Mouse (Mus musculus): ENCODE measurements around the gene Paxx. TPM values are rescaled to one million over a fixed set of nuclear protein-coding genes. Genes with fewer than 3 reads are reported as not detected.

Gene Paxx
- polyA plus RNA-seq, 1 experiment from 2014 or later = 28.9 TPM

DNA sequence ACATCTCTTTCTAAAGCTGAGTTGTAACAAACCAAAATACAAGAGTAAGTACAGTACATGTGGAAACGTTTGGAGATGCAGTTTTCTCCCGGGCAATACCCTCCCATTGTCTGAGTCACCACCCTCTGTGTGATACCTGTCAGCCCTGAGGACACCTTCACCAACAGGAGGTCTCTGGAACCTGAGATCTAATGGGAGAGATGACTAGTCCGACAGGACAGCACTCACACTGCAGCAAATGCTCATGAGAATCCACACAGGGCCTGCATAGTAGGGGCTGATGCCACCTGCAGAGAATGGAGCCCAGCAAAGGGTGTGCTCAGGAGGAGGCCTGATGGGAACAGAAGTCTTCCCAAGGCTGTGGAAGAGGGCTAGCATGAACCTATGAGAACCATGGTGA, 513 bp upstream of the Paxx start:
- peaks cover 16% of the 10 kb centered on the region for H3K4me1 ChIP-seq
- ATAC-seq (ENCODE audit: insufficient number of reproducible peaks, insufficient read depth, low FRiP score, low TSS enrichment) = 0 out of 2 replicates have a peak, but pooled peaks have one; percentile 4

DNA sequence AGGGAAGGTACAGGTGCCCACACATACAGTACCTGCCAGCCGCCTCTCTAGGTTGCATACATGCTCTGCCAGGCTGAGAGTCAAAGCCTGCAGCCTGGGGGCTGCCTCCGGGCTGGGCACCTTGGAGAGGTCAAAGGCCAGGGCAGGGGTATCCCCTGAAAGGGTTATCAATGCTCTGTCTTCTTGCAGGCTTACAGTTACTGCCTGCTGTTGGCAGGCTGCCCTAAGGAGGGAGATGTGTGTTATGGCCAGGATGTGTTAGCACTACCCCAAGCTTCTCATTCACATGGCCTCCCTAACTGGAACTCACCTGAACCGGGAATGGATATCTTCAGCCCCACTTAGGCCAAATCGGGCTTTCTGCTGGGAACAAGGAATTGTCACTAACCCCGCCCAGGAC, 759 bp downstream of the Paxx start:
- Histone ChIP-seq H3K27me3 (no peaks in the 10 kb centered on the region), H3K36me3 (peaks cover 14% of the 10 kb centered on the region; the same call in 1 of the 2 replicates), H3K27ac (no peak overlapping the region; the same call in 1 of the 2 replicates), H3K4me3 (peak overlapping the region; percentile 69), H3K4me2 (replicated peaks) (peak overlapping the region; percentile 88), H3K9me3 (no peaks in the 10 kb centered on the region), H3K9ac (peak overlapping the region; percentile 71), H3K4me1 (peaks cover 16% of the 10 kb centered on the region)
- 34% methylated on average over 5 of the region's 5 CpGs for WGBS
- no peak for ATAC-seq (ENCODE audit: insufficient number of reproducible peaks, insufficient read depth, low FRiP score, low TSS enrichment)

More for the DNA sequence above, 513 bp upstream of the Paxx start:
- Histone ChIP-seq H3K36me3 (peaks cover 14% of the 10 kb centered on the region; the same call in 1 of the 2 replicates), H3K4me2 (replicated peaks) (peak overlapping the region; percentile 88), H3K4me3 (peak overlapping the region; percentile 69), H3K27me3 (no peaks in the 10 kb centered on the region), H3K9me3 (no peaks in the 10 kb centered on the region), H3K9ac (peak overlapping the region; percentile 71; the same call in 1 of the 2 replicates), H3K27ac (peak overlapping the region; percentile 86; the same call in 1 of the 2 replicates)
- 25% methylated on average over 3 of the region's 3 CpGs for WGBS

DNA sequence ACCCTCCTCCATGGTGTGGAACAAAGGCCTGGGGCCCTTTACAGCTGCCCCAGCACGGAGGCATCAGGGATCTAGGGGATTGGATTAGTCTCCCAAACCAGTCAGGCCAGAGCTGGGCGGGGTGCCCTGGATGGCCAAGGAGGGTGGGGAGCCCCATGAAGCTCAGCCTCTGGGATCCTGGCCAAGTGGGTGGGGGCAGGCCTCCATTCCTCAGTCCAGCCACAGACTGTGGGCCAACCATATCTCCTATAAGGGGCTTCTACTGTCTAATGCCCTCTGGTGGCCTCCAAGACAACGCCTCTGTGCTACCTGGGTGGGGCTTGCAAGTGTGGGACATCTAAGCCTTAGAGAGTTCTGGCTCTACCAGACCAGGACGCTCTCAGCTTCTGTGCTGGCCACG, 2.0 kb downstream of the Paxx start:
- H3K9me3 ChIP-seq = no peaks in the 10 kb centered on the region
- H3K27me3 ChIP-seq = no peaks in the 10 kb centered on the region
- H3K36me3 ChIP-seq = peaks cover 14% of the 10 kb centered on the region; the same call in 1 of the 2 replicates
- 85% methylated on average over 5 of the region's 5 CpGs for WGBS
- ATAC-seq (ENCODE audit: insufficient number of reproducible peaks, insufficient read depth, low FRiP score, low TSS enrichment) = no peak
- H3K27ac ChIP-seq = no peak overlapping the region
- no peak overlapping the region for H3K4me3 ChIP-seq
- no peak overlapping the region for H3K9ac ChIP-seq
- peaks cover 16% of the 10 kb centered on the region for H3K4me1 ChIP-seq
- H3K4me2 ChIP-seq (replicated peaks) = no peak overlapping the region

DNA sequence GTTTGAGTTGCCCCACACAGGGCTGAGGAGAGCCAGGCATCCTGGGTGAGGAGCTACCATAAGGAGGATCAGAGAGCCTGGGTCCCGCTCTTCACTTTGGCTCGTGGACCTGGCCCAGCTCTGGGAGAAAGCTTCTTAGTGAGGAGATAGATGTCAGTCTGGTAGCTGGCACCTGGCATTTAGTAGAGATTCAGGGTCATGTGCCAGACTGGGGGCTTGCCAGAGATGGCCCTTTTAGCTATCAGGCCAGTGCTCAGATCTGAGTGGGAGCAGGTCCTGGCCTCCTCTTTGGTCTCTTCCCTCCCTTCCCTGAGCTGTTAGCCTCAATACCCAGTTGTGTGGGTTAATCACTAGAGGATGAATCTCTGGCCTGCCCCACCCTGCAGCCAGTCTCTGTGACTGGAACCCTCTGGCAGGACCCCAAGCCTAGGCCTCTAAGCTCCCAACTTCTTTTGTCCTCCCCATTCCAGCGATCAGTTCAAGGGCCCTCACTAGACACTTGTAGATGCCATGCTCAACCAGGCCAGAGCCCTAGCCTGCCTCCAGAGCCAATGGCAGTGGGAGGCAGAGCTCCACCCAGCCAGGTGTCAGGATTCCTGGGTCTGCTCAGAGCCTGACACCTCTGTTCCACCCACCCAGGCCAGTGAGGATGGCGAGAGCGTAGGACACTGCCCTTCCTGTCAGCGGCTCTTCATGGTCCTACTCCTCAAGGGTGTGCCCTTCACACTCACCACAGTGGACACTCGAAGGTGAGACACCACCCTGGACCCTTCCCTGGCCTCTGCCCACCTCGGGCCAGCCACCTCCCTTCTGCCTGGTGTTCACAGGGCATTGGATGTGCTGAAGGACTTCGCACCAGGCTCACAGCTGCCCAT, 3.6 kb downstream of the Paxx start:
- H3K27ac ChIP-seq = no peak overlapping the region
- H3K4me3 ChIP-seq = no peak overlapping the region
- no peak for ATAC-seq (ENCODE audit: insufficient number of reproducible peaks, insufficient read depth, low FRiP score, low TSS enrichment)
- H3K36me3 ChIP-seq = peaks cover 14% of the 10 kb centered on the region; the same call in 1 of the 2 replicates
- H3K4me1 ChIP-seq = peaks cover 16% of the 10 kb centered on the region
- H3K9ac ChIP-seq = no peak overlapping the region
- H3K27me3 ChIP-seq = no peaks in the 10 kb centered on the region
- H3K4me2 ChIP-seq (replicated peaks) = no peak overlapping the region
- 88% methylated on average over 9 of the region's 9 CpGs for WGBS
- no peaks in the 10 kb centered on the region for H3K9me3 ChIP-seq

DNA sequence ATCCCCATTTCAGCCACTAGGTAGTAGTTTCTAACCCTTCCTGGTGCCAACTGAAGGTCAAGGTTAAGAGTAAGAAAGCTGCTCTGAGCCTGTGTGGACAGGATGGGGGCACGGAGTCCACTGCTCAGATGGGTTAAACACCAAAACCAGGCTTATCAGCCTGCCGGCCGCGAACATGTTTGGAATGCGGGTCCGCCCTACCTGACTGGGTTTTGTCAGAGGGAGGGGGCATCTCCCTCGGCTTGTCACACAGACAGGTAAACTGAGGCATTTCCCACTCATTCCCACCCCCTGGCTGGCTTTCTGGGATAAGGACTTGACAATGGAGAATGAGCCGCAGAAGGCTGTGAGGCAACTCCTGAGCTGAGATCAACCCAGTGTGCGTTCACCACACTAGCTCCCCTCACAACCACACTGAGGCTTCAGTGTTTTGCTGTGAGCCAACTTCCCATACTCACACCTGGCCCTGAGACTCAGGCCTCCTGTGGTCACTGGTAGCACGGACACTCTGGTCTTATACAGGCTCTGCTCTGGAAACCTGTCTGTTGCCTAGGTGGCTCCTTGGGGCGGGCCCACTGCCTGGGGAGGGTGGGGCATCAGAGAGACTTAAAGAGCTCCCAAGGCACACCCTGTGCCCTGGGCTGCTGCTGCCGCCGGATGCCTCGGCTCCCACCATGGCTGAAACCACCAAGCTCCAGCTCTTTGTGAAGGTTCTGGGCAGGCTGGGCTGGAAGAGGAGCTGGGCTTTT, 4.5 kb downstream of the Paxx start, which contains the start of gene Clic3:
Gene Clic3, plus strand, starts transcription at position 634 of the 749 bp plus-strand sequence.
- H3K4me3 ChIP-seq = no peak within 1 kb of the TSS
- H3K36me3 ChIP-seq = peaks cover 14% of the 10 kb centered on the region; the same call in 1 of the 2 replicates
- H3K4me2 ChIP-seq (replicated peaks) = no peak within 1 kb of the TSS
- 55% methylated on average over 14 of the region's 14 CpGs for WGBS
- H3K4me1 ChIP-seq = peaks cover 14% of the 10 kb centered on the region
- H3K27ac ChIP-seq = no peak within 1 kb of the TSS
- no peaks in the 10 kb centered on the region for H3K27me3 ChIP-seq
- no peak within 1 kb of the TSS for H3K9ac ChIP-seq
- H3K9me3 ChIP-seq = no peaks in the 10 kb centered on the region
- ATAC-seq (ENCODE audit: insufficient number of reproducible peaks, insufficient read depth, low FRiP score, low TSS enrichment) = no peak

DNA sequence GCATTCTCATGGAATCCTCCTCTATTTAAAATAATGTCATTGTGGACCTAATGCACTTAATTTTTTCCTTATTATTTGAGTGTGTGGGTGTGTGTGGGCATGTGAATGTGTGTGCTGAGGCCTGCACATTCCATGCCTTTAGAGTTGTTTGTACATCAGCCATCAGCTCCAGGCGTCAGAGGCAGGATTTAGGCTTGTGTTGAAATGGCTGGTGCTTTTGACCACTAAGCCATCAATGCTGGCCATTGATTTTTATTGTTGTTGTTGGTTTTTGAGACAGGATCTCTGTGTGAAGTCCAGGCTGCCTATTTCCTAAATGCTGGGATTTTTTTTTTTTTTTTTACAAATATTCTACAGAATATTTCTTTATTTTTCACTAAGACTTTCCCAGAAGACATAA, 7.9 kb downstream of the Paxx start:
- Histone ChIP-seq H3K4me2 (replicated peaks) (no peak overlapping the region), H3K36me3 (peaks cover 2% of the 10 kb centered on the region; the same call in 1 of the 2 replicates), H3K27me3 (no peaks in the 10 kb centered on the region), H3K4me3 (no peak overlapping the region), H3K27ac (no peak overlapping the region), H3K9ac (no peak overlapping the region), H3K9me3 (no peaks in the 10 kb centered on the region), H3K4me1 (no peaks in the 10 kb centered on the region)
- WGBS = 41% methylated on average over 1 of the region's 1 CpGs
- ATAC-seq (ENCODE audit: insufficient number of reproducible peaks, insufficient read depth, low FRiP score, low TSS enrichment) = no peak

DNA sequence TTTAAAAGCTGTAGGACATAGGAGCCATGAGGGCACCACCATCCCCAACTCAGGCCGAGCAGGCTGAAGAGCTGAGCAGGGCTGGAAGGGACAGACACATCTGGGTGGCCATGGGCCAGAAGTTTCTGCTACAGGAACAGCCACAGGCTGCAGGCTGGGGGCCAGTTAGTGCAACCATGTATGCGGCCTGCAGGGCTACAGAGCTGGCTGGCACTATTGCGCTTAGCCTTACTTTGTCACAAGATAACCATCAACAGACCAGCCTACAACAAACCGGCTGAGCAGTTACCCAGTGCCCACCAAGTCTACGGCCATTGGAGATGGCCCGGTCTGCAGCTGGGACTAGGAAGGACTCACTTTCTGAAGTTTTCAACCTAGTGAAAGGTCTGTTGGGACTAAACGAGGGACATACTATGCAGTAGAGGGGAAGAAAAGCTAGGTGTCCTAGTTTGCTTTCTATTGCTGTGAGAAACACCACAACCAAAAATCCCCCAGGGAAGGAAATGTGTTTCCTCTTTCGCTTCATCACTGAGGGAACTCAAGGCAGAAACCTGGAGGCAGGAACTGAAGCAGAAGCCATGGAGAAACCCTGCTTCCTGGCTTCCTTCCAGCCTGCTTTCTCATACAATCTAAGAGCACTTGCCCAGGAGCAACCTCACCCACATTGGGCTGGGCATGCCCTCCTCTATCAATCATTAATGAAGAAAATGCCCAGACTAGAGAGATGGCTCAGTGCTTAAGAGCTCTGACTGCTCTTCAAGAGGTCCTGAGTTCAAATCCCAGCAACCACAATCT, 9.8 kb downstream of the Paxx start:
- 82% methylated on average over 8 of the region's 8 CpGs for WGBS
- Histone ChIP-seq H3K4me2 (replicated peaks) (no peak overlapping the region), H3K9me3 (no peaks in the 10 kb centered on the region), H3K36me3 (no peaks in the 10 kb centered on the region), H3K4me3 (no peak overlapping the region), H3K27ac (no peak overlapping the region), H3K9ac (no peak overlapping the region), H3K4me1 (no peaks in the 10 kb centered on the region), H3K27me3 (no peaks in the 10 kb centered on the region)
- no peak for ATAC-seq (ENCODE audit: insufficient number of reproducible peaks, insufficient read depth, low FRiP score, low TSS enrichment)

DNA sequence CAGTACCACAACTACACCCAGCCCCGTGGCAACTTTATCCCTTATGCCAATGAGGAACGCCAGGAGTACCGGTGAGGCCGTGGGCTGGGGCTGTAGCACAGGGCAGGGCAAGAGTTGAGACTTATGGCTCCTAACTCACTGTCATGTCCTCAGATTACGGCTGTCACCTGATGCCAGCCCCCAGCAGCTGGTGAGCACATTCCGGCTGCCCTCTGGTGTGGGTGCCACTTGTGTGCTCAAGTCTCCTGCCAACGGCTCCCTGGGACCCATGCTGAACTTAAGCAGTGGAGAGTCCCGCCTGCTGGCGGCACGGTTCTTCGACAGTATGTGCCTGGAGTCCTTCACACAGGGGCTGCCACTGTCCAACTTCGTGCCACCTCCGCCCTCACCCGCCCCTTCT, 18.2 kb downstream of the Paxx start:
- H3K9ac ChIP-seq = no peak overlapping the region
- ATAC-seq (ENCODE audit: insufficient number of reproducible peaks, insufficient read depth, low FRiP score, low TSS enrichment) = no peak
- no peaks in the 10 kb centered on the region for H3K4me1 ChIP-seq
- H3K36me3 ChIP-seq = peaks cover 6% of the 10 kb centered on the region; the same call in 1 of the 2 replicates
- no peaks in the 10 kb centered on the region for H3K9me3 ChIP-seq
- H3K4me3 ChIP-seq = no peak overlapping the region
- no peak overlapping the region for H3K27ac ChIP-seq
- 89% methylated on average over 14 of the region's 14 CpGs for WGBS
- no peak overlapping the region for H3K4me2 ChIP-seq (replicated peaks)
- H3K27me3 ChIP-seq = no peaks in the 10 kb centered on the region

DNA sequence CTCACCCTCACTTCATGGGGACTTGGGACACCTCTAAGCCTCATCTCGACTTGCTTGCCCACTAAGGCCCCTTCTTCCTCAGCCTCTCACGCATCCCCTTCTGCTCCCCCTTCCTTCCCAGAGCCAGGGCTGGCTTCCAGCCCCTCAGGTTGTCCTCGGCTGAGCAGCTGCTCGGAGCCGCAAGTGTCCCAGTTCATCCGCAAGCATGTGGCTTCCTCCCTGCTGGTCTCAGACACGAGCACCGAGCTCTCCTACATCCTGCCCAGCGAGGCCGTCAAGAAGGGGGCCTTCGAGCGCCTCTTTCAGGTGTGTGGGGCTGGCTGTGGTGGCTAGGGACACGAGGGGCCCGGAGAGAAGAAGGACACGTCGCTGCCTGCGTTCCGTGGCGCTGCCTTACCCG, 19.8 kb downstream of the Paxx start:
- no peak overlapping the region for H3K4me2 ChIP-seq (replicated peaks)
- no peaks in the 10 kb centered on the region for H3K4me1 ChIP-seq
- no peak overlapping the region for H3K27ac ChIP-seq
- no peaks in the 10 kb centered on the region for H3K27me3 ChIP-seq
- H3K4me3 ChIP-seq = no peak overlapping the region
- ATAC-seq (ENCODE audit: insufficient number of reproducible peaks, insufficient read depth, low FRiP score, low TSS enrichment) = no peak
- H3K9ac ChIP-seq = no peak overlapping the region
- WGBS = 85% methylated on average over 20 of the region's 20 CpGs
- H3K9me3 ChIP-seq = no peaks in the 10 kb centered on the region
- H3K36me3 ChIP-seq = peaks cover 17% of the 10 kb centered on the region; the same call in 1 of the 2 replicates

DNA sequence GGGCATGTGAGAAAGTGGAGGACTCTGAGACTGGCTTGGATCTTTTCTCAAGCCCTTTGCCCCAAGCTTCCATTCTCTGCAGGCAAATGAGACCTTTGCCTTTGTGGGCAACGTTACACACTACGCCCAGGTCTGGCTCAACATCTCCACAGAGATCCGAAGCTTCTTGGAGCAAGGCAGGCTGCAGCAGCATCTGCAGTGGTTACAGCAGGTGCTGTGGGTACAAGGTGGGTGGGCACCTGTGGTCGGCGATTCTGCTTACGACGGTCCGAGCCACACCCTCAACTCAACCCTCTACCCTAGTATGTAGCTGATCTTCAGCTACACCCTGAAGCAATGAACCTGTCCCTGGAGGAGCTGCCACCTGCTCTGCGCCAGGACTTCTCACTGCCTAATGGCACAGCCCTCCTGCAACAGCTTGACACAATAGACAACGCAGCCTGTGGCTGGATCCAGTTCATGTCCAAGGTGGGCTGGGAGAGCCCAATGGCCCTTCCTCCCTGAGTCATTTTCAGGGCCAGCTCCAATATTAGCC, 24.5 kb downstream of the Paxx start:
- no peak overlapping the region for H3K4me2 ChIP-seq (replicated peaks)
- 92% methylated on average over 10 of the region's 10 CpGs for WGBS
- H3K9me3 ChIP-seq = no peaks in the 10 kb centered on the region
- peaks cover 21% of the 10 kb centered on the region; the same call in 1 of the 2 replicates for H3K36me3 ChIP-seq
- H3K4me1 ChIP-seq = no peaks in the 10 kb centered on the region
- H3K27me3 ChIP-seq = no peaks in the 10 kb centered on the region
- no peak overlapping the region for H3K27ac ChIP-seq
- ATAC-seq (ENCODE audit: insufficient number of reproducible peaks, insufficient read depth, low FRiP score, low TSS enrichment) = no peak
- H3K9ac ChIP-seq = no peak overlapping the region
- no peak overlapping the region for H3K4me3 ChIP-seq

DNA sequence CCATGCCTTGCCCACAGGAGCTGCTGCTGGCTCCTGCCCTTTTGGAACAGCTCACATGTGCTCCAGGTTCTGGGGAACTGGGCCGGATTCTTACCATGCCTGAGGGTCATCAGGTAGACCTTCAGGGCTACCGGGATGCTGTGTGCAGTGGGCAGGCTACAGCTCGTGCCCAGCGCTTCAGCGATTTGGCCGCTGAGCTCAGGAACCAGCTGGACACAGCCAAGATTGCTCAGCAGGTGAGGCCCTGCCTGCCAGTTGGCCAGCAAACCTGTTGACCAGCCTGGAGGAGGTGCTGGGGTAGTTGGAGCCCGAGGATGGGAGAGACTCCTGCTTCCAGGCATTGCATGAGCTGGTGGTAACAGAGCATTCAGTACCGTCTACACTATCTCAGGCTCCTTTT, 26.6 kb downstream of the Paxx start:
- H3K27ac ChIP-seq = no peak overlapping the region
- H3K4me3 ChIP-seq = no peak overlapping the region
- no peak overlapping the region for H3K4me2 ChIP-seq (replicated peaks)
- WGBS = 89% methylated on average over 8 of the region's 8 CpGs
- peaks cover 21% of the 10 kb centered on the region; the same call in 1 of the 2 replicates for H3K36me3 ChIP-seq
- H3K4me1 ChIP-seq = peaks cover 2% of the 10 kb centered on the region; the same call in 1 of the 2 replicates
- ATAC-seq (ENCODE audit: insufficient number of reproducible peaks, insufficient read depth, low FRiP score, low TSS enrichment) = no peak
- H3K27me3 ChIP-seq = peaks cover 16% of the 10 kb centered on the region
- no peak overlapping the region for H3K9ac ChIP-seq
- H3K9me3 ChIP-seq = no peaks in the 10 kb centered on the region

Data from embryonic facial prominence, embryonic 12.5 days (tissue).